Mouse (Mus musculus) CH12.LX (cell line): ENCODE measurements around the gene Rad9a. TPM values are rescaled to one million over a fixed set of nuclear protein-coding genes. Genes with fewer than 3 reads are reported as not detected.

Source experiments
- DNase-seq: peaks from one replicate; pipeline ENCODE4 v3.0.0-alpha.2; 2013; ENCODE audit errors: extremely low read depth
- H3K27ac ChIP-seq: 2 replicates; pipeline ENCODE4 v1.5.1; 2012; ENCODE audit warnings: low read depth, mild to moderate bottlenecking, control low read depth, moderate library complexity; ENCODE audit not compliant: insufficient read depth
- H3K27me3 ChIP-seq: replicated peaks from 2 replicates; pipeline ENCODE3; 2012; ENCODE audit warnings: inconsistent platforms
- H3K36me3 ChIP-seq, 2 experiments: replicated peaks in 1 of 2; 2 replicates each; pipeline versions ENCODE3 to v1.6.1; 2012; ENCODE audit warnings: inconsistent platforms in 1 of 2, low read length in 1 of 2, mild to moderate bottlenecking in 1 of 2, mixed read lengths in 1 of 2, moderate library complexity in 1 of 2; ENCODE audit not compliant: control insufficient read depth in 1 of 2, insufficient read depth in 1 of 2
- H3K4me1 ChIP-seq, 2 experiments: 2 replicates each; pipeline ENCODE4 v1.6.1; 2012; ENCODE audit warnings: inconsistent platforms in 1 of 2, moderate library complexity in 1 of 2; ENCODE audit not compliant: insufficient read depth in 2 of 2, control insufficient read depth in 1 of 2
- H3K4me2 ChIP-seq: 2 replicates; pipeline ENCODE4 v1.6.1; 2012; ENCODE audit warnings: low read depth, mild to moderate bottlenecking, control low read depth; ENCODE audit not compliant: poor library complexity, insufficient read depth, severe bottlenecking
- H3K4me3 ChIP-seq, 3 experiments: fragments of 150-350 bp in 1 of 3; sonication (generic) in 1 of 3; replicated peaks in 1 of 3; 2 replicates each; pipeline versions ENCODE3 to v1.5.1; 2011 to 2012; ENCODE audit warnings: low read depth in 2 of 3, low read length in 2 of 3, mild to moderate bottlenecking in 2 of 3, moderate library complexity in 2 of 3, control low read depth in 1 of 3, improper control_type of control experiment in 1 of 3, inconsistent platforms in 1 of 3, mixed read lengths in 1 of 3; ENCODE audit not compliant: poor library complexity in 1 of 3
- H3K79me2 ChIP-seq: replicated peaks from 2 replicates; pipeline ENCODE4 v1.6.1; 2012; ENCODE audit warnings: mild to moderate bottlenecking, moderate library complexity; ENCODE audit not compliant: control insufficient read depth, poor library complexity, insufficient read depth, severe bottlenecking; ENCODE audit errors: extremely low read depth
- H3K9ac ChIP-seq: 2 replicates; pipeline ENCODE4 v1.6.1; 2012; ENCODE audit warnings: low read depth, mild to moderate bottlenecking, control low read depth, moderate library complexity; ENCODE audit not compliant: insufficient read depth
- H3K9me3 ChIP-seq: replicated peaks from 2 replicates; pipeline ENCODE3; 2012; ENCODE audit warnings: low read length, inconsistent platforms, mixed read lengths
- BHLHE40 ChIP-seq: IDR thresholded peaks from 2 replicates; pipeline ENCODE4 v1.6.1; 2011; ENCODE audit warnings: mild to moderate bottlenecking, low read depth, low read length, improper control_type of control experiment
- CTCF ChIP-seq, 2 experiments: IDR thresholded peaks in 1 of 2; conservative IDR thresholded peaks in 1 of 2; 2 replicates each; pipeline ENCODE4 v1.5.1; 2011 to 2012; ENCODE audit warnings: low read depth in 2 of 2, low read length in 2 of 2, improper control_type of control experiment in 1 of 2, inconsistent platforms in 1 of 2, mild to moderate bottlenecking in 1 of 2, moderate library complexity in 1 of 2
- E2F4 ChIP-seq: IDR thresholded peaks from 2 replicates; pipeline ENCODE4 v1.6.1; 2011; ENCODE audit warnings: low read depth, low read length, improper control_type of control experiment; ENCODE audit not compliant: insufficient replicate concordance
- ELF1 ChIP-seq: IDR thresholded peaks from 2 replicates; pipeline ENCODE4 v1.6.1; 2014; ENCODE audit warnings: low read depth, mild to moderate bottlenecking, inconsistent platforms, low read length, improper control_type of control experiment
- EP300 ChIP-seq: IDR thresholded peaks from 2 replicates; pipeline ENCODE4 v1.6.1; 2011; ENCODE audit warnings: low read length, improper control_type of control experiment
- GABPA ChIP-seq: IDR thresholded peaks from 2 replicates; pipeline ENCODE4 v1.6.1; 2012; ENCODE audit warnings: low read depth, low read length, improper control_type of control experiment, inconsistent platforms; ENCODE audit not compliant: insufficient replicate concordance
- IRF4 ChIP-seq: IDR thresholded peaks from 2 replicates; pipeline ENCODE4 v1.6.1; 2014; ENCODE audit warnings: low read depth, mild to moderate bottlenecking, inconsistent platforms, low read length, improper control_type of control experiment
- JUN ChIP-seq: IDR thresholded peaks from 2 replicates; pipeline ENCODE4 v1.6.1; 2011; ENCODE audit warnings: low read depth, mild to moderate bottlenecking, low read length, improper control_type of control experiment, moderate library complexity; ENCODE audit not compliant: insufficient read depth
- KAT2A ChIP-seq: IDR thresholded peaks from 2 replicates; pipeline ENCODE4 v1.6.1; 2012; ENCODE audit warnings: low read length, improper control_type of control experiment, inconsistent platforms; ENCODE audit not compliant: insufficient replicate concordance
- MAFK ChIP-seq: IDR thresholded peaks from 2 replicates; pipeline ENCODE4 v1.6.1; 2011; ENCODE audit warnings: low read length, improper control_type of control experiment; ENCODE audit not compliant: insufficient replicate concordance
- MXI1 ChIP-seq: IDR thresholded peaks from 2 replicates; pipeline ENCODE4 v1.6.1; 2011; ENCODE audit warnings: mild to moderate bottlenecking, low read depth, low read length, improper control_type of control experiment
- MYC ChIP-seq: IDR thresholded peaks from 2 replicates; pipeline ENCODE4 v1.6.1; 2011; ENCODE audit warnings: low read depth, mild to moderate bottlenecking, improper control_type of control experiment, low read length
- PAX5 ChIP-seq: IDR thresholded peaks from 2 replicates; pipeline ENCODE4 v1.6.1; 2012; ENCODE audit warnings: low read length, inconsistent platforms, mixed read lengths
- POLR2A ChIP-seq: IDR thresholded peaks from 2 replicates; pipeline ENCODE4 v1.6.1; 2011; ENCODE audit warnings: low read depth, mild to moderate bottlenecking, improper control_type of control experiment, low read length
- POLR2AphosphoS2 ChIP-seq: IDR thresholded peaks from 2 replicates; pipeline ENCODE4 v1.6.1; 2011; ENCODE audit warnings: low read depth, low read length, improper control_type of control experiment
- RAD21 ChIP-seq: IDR thresholded peaks from 2 replicates; pipeline ENCODE4 v1.6.1; 2011; ENCODE audit warnings: low read depth, mild to moderate bottlenecking, low read length, improper control_type of control experiment, moderate library complexity
- RCOR1 ChIP-seq: conservative IDR thresholded peaks from 2 replicates; pipeline ENCODE4 v1.6.1; 2012; ENCODE audit warnings: low read depth, mild to moderate bottlenecking, inconsistent platforms, low read length, improper control_type of control experiment
- SIN3A ChIP-seq: IDR thresholded peaks from 2 replicates; pipeline ENCODE4 v1.6.1; 2012; ENCODE audit warnings: low read length, improper control_type of control experiment, inconsistent platforms
- SMC3 ChIP-seq: IDR thresholded peaks from 2 replicates; pipeline ENCODE4 v1.6.1; 2011; ENCODE audit warnings: low read depth, low read length, improper control_type of control experiment
- UBTF ChIP-seq: IDR thresholded peaks from 2 replicates; pipeline ENCODE4 v1.6.1; 2012; ENCODE audit warnings: low read depth, mild to moderate bottlenecking, inconsistent platforms, low read length, improper control_type of control experiment, moderate library complexity
- USF2 ChIP-seq: conservative IDR thresholded peaks from 2 replicates; pipeline ENCODE4 v1.6.1; 2011; ENCODE audit warnings: low read depth, low read length, improper control_type of control experiment
- ZC3H11A ChIP-seq: IDR thresholded peaks from 2 replicates; pipeline ENCODE4 v1.6.1; 2012; ENCODE audit warnings: low read depth, mild to moderate bottlenecking, inconsistent platforms, low read length, improper control_type of control experiment
- ZMIZ1 ChIP-seq: IDR thresholded peaks from 2 replicates; pipeline ENCODE4 v1.6.1; 2012; ENCODE audit warnings: low read depth, mild to moderate bottlenecking, inconsistent platforms, low read length, improper control_type of control experiment
- ZNF384 ChIP-seq: IDR thresholded peaks from 2 replicates; pipeline ENCODE4 v1.6.1; 2012; ENCODE audit warnings: low read depth, low read length, improper control_type of control experiment, inconsistent platforms
- dilution Hi-C: fragments of 300-500 bp; cut with MboI; formaldehyde crosslinking; loops from 2 replicates; pipeline ENCODE4 v1.14.3; 2020; ENCODE audit warnings: low sequenced_read_pairs; ENCODE audit not compliant: extremely low pct_unique_long_range_greater_than_20kb, extremely low pct_ligation_motif_present
- in situ Hi-C: fragments of 300-500 bp; cut with MboI; formaldehyde crosslinking; loops from 3 replicates; pipeline ENCODE4 v1.14.3; 2019; ENCODE audit warnings: low sequenced_read_pairs, low pct_ligation_motif_present, low pct_unique_long_range_greater_than_20kb, mixed read lengths
- polyA plus RNA-seq: library from polyadenylated mRNA; unstranded; fragments of >175 nt; gene quantifications from 2 replicates; pipeline ENCODE4 v1.2.1, GENCODE M21; 2012; ENCODE audit warnings: low read depth; ENCODE audit not compliant: insufficient read length
- total RNA-seq, 2 experiments: library from RNA; depleted of rRNA; stranded (reverse); fragments of 300-350 nt in 1 of 2; fragments of >200 nt in 1 of 2; gene quantifications; 2 replicates each; pipeline ENCODE4 v1.2.3; 2012 to 2014

The Rad9a gene
- total and polyA plus RNA-seq, 3 experiments, result 14.3 to 20.5 (median 20.0) TPM

DNA sequence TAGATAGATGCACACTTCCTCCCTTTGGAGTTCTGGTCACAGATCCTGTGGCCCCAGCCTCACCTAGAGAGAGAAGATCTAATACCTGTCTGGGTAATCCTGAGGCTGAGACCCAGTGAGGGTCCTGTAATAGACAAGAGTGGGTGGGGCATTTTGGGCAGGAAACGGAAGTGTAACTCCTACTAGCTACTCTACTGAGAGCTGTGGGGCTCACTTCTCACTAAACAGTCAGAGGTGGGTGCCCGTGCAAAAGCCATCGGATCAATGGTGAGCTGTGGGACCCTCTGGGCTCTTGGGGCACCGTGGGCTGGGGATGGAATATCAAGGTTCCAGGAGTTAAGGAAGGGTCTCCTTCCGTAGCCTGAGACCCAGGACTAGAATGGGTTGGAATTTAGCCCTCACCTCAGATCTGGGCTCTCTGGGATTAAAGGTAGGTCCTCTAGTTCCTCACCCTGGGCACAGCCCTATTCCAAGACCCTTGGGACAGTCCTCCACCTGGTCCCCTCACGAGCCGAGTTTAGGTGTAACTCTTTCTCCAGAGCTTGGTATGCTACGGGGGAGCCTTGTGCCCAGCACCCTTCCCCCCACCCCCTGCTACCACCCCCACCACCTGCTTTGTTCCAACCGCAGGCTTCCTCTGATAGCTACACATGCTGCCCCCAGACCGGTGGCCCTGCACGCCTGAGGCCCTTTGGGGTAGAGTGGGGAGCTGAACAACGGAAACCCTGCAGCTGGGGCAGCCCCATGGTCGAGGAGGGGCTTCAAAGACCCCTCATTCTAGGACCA is 46.8 kb downstream of the Rad9a start (continued):
- TF ChIP-seq SMC3 (no peak), CTCF (conservative IDR thresholded peaks at IDR 0.05 in 1 of 2, IDR thresholded peaks at IDR 0.05 in 1 of 2; ENCODE audit: low read depth in 2 of 2, low read length in 2 of 2) (no peak), ELF1 (peak; percentile 69), BHLHE40 (peak; percentile 93), KAT2A (0 out of 2 replicates have a peak, but pooled peaks have one; percentile 29), MYC (peak; percentile 44; the same call in 1 of the 2 replicates), MAFK (peak; percentile 68; the same call in 1 of the 2 replicates)

DNA sequence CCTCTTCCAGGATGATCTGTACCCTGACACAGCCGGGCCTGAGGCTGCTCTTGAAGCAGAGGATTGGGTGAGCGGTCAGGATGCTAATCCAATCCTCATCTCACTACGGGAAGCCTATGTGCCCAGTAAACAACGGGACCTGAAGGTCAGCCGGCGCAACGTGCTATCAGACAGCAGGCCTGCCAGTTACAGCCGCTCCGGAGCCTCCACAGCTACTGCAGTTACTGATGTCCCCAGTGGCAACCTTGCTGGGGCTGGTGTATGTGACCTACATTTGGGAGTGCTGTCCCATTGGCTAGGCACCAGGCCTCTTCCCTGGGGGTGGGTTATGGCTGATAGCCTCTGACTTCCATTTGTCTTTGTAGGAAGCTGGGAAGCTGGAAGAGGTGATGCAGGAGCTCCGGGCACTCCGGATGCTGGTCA is 48.2 kb downstream of the Rad9a start, which contains the start of gene Ptprcap:
TSS of gene Ptprcap (plus strand) at position 373 of the 423 bp plus-strand sequence.
- dilution Hi-C loops, result no loop called here
- peak within 1 kb of the TSS; percentile 90 for H3K27ac ChIP-seq
- TF ChIP-seq RAD21, result no peak
- no peak for TF ChIP-seq MAFK
- no peak for TF ChIP-seq POLR2AphosphoS2
- TF ChIP-seq POLR2A, result no peak
- no peak for TF ChIP-seq EP300
- no peak for TF ChIP-seq CTCF (conservative IDR thresholded peaks at IDR 0.05 in 1 of 2, IDR thresholded peaks at IDR 0.05 in 1 of 2; ENCODE audit: low read depth in 2 of 2, low read length in 2 of 2)
- TF ChIP-seq BHLHE40, result no peak
- TF ChIP-seq MYC, result no peak
- no peak for TF ChIP-seq MXI1
- no peak for TF ChIP-seq KAT2A
- TF ChIP-seq JUN, result no peak
- no peak for TF ChIP-seq USF2
- TF ChIP-seq, all 38 proteins: peak for 0
- Histone ChIP-seq H3K4me2 (peak within 1 kb of the TSS; percentile 52), H3K27me3 (no peaks in the 10 kb centered on the region), H3K79me2 (peaks cover 32% of the 10 kb centered on the region), H3K9ac (peak within 1 kb of the TSS; percentile 96), H3K4me1 (peaks cover 34 to 69% of the 10 kb centered on the region in 2 experiments), H3K36me3 (peaks cover 52 to 72% of the 10 kb centered on the region in 2 experiments), H3K4me3 (peak within 1 kb of the TSS; percentile 72 to 82 (median 73)), H3K9me3 (no peaks in the 10 kb centered on the region)
- in situ Hi-C loops, result no loop called here
- no peak for DNase-seq

DNA sequence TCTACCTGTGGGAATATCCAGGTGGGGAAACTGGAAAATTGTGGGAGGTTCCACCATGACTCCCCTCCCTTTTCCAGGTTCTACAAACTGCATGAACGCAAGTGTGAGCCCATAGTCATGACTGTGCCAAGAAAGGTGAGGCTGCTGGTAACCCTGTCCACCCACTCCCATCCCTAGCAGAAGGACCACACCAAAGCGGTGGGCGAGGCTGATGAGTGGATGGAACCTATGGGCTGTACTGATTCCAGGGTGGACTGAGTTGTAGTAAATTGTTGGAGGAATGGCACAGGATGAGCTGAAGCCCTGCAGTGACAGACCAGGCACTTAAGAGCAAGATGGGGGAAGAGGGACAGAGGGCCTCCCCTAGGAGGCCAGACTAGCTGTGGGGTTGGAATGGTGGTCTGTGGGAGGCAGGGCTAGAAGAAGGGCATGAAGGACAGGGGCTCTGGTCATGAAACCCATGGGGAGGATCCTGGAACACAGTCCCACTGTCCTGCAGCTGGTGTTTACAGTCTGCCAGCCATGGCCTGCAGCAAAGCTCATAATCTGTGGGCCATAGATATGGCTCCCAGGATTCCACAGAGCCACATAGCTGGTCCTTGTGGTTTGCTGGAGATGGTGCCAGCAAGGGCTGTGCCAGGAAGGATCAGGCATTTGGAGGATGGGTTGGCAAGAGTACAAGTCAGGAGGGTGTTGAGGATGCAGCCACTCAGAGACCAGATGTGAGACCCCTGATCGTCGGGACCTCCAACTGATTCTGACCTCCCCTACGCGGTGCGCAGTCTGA is 48.8 kb downstream of the Rad9a start:
- H3K4me3 ChIP-seq, result no peak overlapping the region
- dilution Hi-C loops (no loop called here), in situ Hi-C loops (no loop called here)
- H3K4me1 ChIP-seq, result peaks cover 37 to 69% of the 10 kb centered on the region in 2 experiments
- no peak overlapping the region for H3K9ac ChIP-seq
- peaks cover 46 to 66% of the 10 kb centered on the region in 2 experiments for H3K36me3 ChIP-seq
- H3K27me3 ChIP-seq, result no peaks in the 10 kb centered on the region
- H3K9me3 ChIP-seq, result no peaks in the 10 kb centered on the region
- DNase-seq, result no peak
- peaks cover 35% of the 10 kb centered on the region for H3K79me2 ChIP-seq
- no peak overlapping the region for H3K4me2 ChIP-seq
- peak overlapping the region; percentile 14; the same call in 1 of the 2 replicates for H3K27ac ChIP-seq
- TF ChIP-seq USF2 (no peak), E2F4 (no peak), ZMIZ1 (no peak), ELF1 (no peak), GABPA (no peak), POLR2A (no peak), BHLHE40 (no peak), PAX5 (no peak), ZC3H11A (no peak), MYC (no peak), RCOR1 (no peak), JUN (no peak), ZNF384 (no peak), MXI1 (no peak), RAD21 (no peak), IRF4 (no peak), UBTF (no peak), SIN3A (no peak)
